Mouse (Mus musculus): ENCODE results near the gene Ankmy1. TPM values are rescaled to one million over a fixed set of nuclear protein-coding genes. Genes with fewer than 3 reads are reported as not detected.

Gene Ankmy1
- total RNA-seq, 2 experiments from 2014 or later = 0.15 TPM; not detected in 1

- no peak for DNase-seq
Observed at GRCm38 (mm10) chr1:92872666-92873065, 30.0 kb downstream of the Ankmy1 start.

- no peak for DNase-seq
Observed at GRCm38 (mm10) chr1:92869985-92870384, 32.7 kb downstream of the Ankmy1 start.

GRCm38 (mm10) chr1:92866170-92866569 lies 36.5 kb downstream of the Ankmy1 start:
- no peak for DNase-seq

GRCm38 (mm10) chr1:92863268-92863667 lies 39.4 kb downstream of the Ankmy1 start:
- no peak for DNase-seq

GRCm38 (mm10) chr1:92861503-92861902 lies 41.2 kb downstream of the Ankmy1 start:
- DNase-seq = no peak

- DNase-seq = no peak
Observed at GRCm38 (mm10) chr1:92852450-92852849, 50.3 kb downstream of the Ankmy1 start.

- no peak for DNase-seq
Observed at GRCm38 (mm10) chr1:92849938-92850574, 52.6 kb downstream of the Ankmy1 start.

GRCm38 (mm10) chr1:92849491-92849890 lies 53.2 kb downstream of the Ankmy1 start:
- DNase-seq = no peak

- DNase-seq = no peak
Observed at GRCm38 (mm10) chr1:92847873-92848839, 54.5 kb downstream of the Ankmy1 start.

GRCm38 (mm10) chr1:92845889-92846288 lies 56.8 kb downstream of the Ankmy1 start:
- no peak for DNase-seq

GRCm38 (mm10) chr1:92841427-92841826 lies 61.3 kb downstream of the Ankmy1 start:
- DNase-seq = no peak

- no peak for DNase-seq
Observed at GRCm38 (mm10) chr1:92840231-92840890, 62.3 kb downstream of the Ankmy1 start.

GRCm38 (mm10) chr1:92839211-92839610 lies 63.5 kb downstream of the Ankmy1 start:
- DNase-seq = no peak

- DNase-seq = no peak
Observed at GRCm38 (mm10) chr1:92837931-92838833, 64.5 kb downstream of the Ankmy1 start.

GRCm38 (mm10) chr1:92833987-92834706 lies 68.6 kb downstream of the Ankmy1 start:
- peak; percentile 83 to 85 for DNase-seq

- DNase-seq = no peak
Observed at GRCm38 (mm10) chr1:92832011-92833010, 70.4 kb downstream of the Ankmy1 start.

GRCm38 (mm10) chr1:92831188-92832001 lies 71.3 kb downstream of the Ankmy1 start, which contains the start of gene Gpc1:
Gene Gpc1 (plus strand): TSS chr1:92831645.
- peak; percentile 84 to 86 for DNase-seq

- DNase-seq = no peak
Observed at GRCm38 (mm10) chr1:92830626-92831187, 72.0 kb downstream of the Ankmy1 start.
